Mouse (Mus musculus): ENCODE data around the gene Abca13.

DNA sequence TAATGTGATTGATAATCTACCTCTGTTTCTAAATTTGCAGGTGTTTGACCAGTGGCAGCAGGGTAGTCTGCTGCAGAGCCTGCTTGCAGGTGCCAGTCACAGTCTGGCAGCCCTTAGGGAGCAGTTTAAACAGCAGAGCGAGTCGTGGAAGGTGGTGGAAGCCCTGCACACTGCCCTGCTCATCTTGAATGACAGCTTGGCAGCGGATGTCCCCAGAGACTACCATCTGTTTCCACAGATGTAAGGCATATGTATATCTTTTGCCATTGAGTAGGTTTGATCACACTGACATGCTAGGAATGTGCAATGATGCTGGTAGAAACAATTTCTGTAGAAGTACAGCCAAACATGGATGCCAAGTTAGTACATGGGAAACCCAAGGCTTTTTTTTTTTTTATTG, 77.3 kb downstream of the Abca13 start:
- TF ChIP-seq EP300 (IDR thresholded peaks at IDR 0.05) (no peak), CTCF (IDR thresholded peaks at IDR 0.05) (no peak)

Data from lung, postnatal 0 days (tissue).